Mouse (Mus musculus): ENCODE data around the gene Fgd2. TPM values are rescaled to one million over a fixed set of nuclear protein-coding genes. Genes with fewer than 3 reads are reported as not detected.

Fgd2 gene
- total RNA-seq, 2 experiments from 2014 or later: 3.5 to 3.9 TPM

DNA sequence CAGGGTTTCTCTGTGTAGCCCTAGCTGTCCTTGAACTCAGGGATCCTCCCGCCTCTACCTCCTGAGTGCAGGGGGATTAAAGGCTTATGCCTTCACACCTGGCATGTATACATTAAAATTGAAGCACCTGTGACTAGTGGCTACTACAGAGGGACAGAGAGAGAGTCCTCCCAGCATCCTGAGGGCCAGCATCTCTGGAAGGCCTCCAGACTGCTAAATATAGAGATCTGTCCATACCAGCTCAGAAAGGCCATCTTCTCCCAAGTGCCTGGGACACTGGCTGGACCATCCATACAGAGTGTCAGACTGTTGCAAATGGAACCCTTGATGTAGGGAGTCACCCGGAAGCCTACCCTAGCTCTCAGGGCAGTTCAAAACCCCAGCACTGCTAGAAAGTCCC, 63.3 kb downstream of the Fgd2 start:
- DNase-seq: no peak

DNA sequence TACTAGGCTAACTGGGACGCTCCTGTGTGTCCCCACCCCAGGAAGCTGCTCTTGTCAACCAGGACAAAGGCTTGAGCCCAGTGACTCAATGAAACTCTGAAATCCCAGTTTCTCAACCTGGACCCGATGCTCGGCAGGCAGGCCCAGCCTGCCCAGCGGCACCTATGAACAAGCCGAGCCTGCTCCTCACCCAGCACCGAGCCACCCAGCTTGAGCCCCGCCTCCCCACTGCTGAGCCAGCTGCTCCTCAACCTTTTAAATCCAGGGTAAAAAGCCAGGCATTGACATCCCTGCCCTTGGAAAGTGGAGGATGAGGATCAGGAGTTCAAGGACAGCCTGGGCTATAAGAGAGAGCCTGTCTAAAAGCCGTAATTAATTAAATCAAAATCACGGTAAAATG, 64.6 kb downstream of the Fgd2 start:
- DNase-seq: no peak

DNA sequence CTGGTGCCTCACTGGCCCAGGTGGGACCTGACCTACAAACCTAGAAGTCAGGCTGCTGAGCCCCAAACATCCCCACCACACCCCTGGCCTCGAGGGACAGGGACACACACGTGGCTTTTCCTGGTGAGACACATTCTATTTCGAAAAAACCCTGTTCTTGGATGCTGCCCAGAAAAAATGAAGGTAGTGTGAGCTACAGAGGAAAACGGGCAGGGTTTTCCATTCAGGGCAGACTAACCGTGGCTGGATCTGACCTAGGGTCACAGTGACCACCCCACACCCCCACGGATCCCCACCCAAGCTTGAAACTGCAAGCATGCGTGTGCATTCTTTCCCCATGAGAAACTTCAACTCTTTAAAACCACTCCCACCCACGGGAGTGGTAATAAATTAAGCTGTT, 67.5 kb downstream of the Fgd2 start:
- no peak for DNase-seq

DNA sequence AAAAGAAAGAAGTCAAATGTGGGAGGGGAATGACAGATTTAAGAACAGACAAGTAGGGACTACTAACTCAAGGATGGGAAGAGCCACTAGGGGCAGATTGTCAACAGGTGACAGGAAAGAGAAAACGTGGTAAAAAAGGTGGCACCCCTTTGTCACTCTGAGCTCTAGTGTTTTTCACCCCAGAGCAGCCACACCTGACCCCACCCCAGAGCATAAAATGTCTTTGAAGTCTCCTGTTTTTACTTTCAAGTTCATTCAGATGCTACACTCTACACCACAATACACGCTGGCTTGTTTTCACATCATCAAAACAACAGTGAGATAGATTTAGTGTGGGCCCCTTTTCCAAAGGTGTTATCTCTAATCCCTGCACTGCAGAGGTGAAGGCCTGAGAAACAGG, 68.1 kb downstream of the Fgd2 start:
- DNase-seq: no peak

Other genes starting within 250 kb of the Fgd2 start
- 1 to 10 TPM in 1 of 2 experiments, under 1 TPM in 1; 0.68 to 1.6 TPM for gene Rab44, start 246.8 kb upstream of the Fgd2 start, total RNA-seq (2021)
- gene Cpne5, start 122.7 kb upstream of the Fgd2 start, total RNA-seq (2021): under 1 TPM; 0.32 to 0.49 TPM
- 10 to 100 TPM; 11.4 to 12.4 TPM for gene Ppil1, start 96.7 kb upstream of the Fgd2 start, total RNA-seq (2021)
- gene BC004004, start 92.1 kb upstream of the Fgd2 start, total RNA-seq (2021): 100 to 1,000 TPM; 115 to 118 TPM
- 10 to 100 TPM; 38.8 to 45.1 TPM for gene Pi16, start 43.2 kb upstream of the Fgd2 start, total RNA-seq (2021)
- gene Mtch1, start 13.0 kb upstream of the Fgd2 start, total RNA-seq (2021): 100 to 1,000 TPM; 197 to 221 TPM
- gene Pim1, start 129.8 kb downstream of the Fgd2 start, total RNA-seq (2021): 10 to 100 TPM; 15.0 to 23.3 TPM
- not detected for gene Gm17657, start 188.7 kb downstream of the Fgd2 start, total RNA-seq (2021)
- 1 to 10 TPM; 9.3 to 9.8 TPM for gene Tbc1d22b, start 188.9 kb downstream of the Fgd2 start, total RNA-seq (2021)
- not detected for gene Tmem217, start 191.5 kb downstream of the Fgd2 start, total RNA-seq (2021)